Mouse (Mus musculus) forebrain, embryonic 16.5 days (tissue): ENCODE results near the gene Tanc1. TPM values are rescaled to one million over a fixed set of nuclear protein-coding genes. Genes with fewer than 3 reads are reported as not detected.

Experiments used
- ATAC-seq: fragments of 200-750 bp; cut with Nextera tagmentation; 2 replicates; pipeline ENCODE4 v1.8.0; 2017; ENCODE audit warnings: mild to moderate bottlenecking, moderate library complexity
- H3K27ac ChIP-seq: fragments of 300-500 bp; sonication (generic); 2 replicates; pipeline ENCODE4 v1.5.1; 2014; ENCODE audit warnings: low read length, control low read depth
- H3K27me3 ChIP-seq: fragments of 300-500 bp; sonication (generic); replicated peaks from 2 replicates; pipeline ENCODE4 v1.6.1; 2014; ENCODE audit warnings: low read length; ENCODE audit not compliant: control insufficient read depth, insufficient read depth
- H3K36me3 ChIP-seq: fragments of 300-500 bp; sonication (generic); 2 replicates; pipeline ENCODE4 v1.6.1; 2014; ENCODE audit not compliant: control insufficient read depth, insufficient read depth
- H3K4me1 ChIP-seq: fragments of 300-500 bp; sonication (generic); replicated peaks from 2 replicates; pipeline ENCODE4 v1.6.1; 2014; ENCODE audit warnings: low read length; ENCODE audit not compliant: control insufficient read depth, insufficient read depth
- H3K4me2 ChIP-seq: fragments of 300-500 bp; sonication (generic); 2 replicates; pipeline ENCODE4 v1.6.1; 2014; ENCODE audit warnings: mild to moderate bottlenecking, low read length, control low read depth
- H3K4me3 ChIP-seq: fragments of 300-500 bp; sonication (generic); replicated peaks from 2 replicates; pipeline ENCODE4 v1.5.1; 2014; ENCODE audit warnings: mild to moderate bottlenecking, low read length, control low read depth
- H3K9ac ChIP-seq: fragments of 300-500 bp; sonication (generic); replicated peaks from 2 replicates; pipeline ENCODE4 v1.6.1; 2014; ENCODE audit warnings: low read depth, low read length, control low read depth
- H3K9me3 ChIP-seq: fragments of 300-500 bp; sonication (generic); 2 replicates; pipeline ENCODE4 v1.6.1; 2016; ENCODE audit warnings: low read length; ENCODE audit not compliant: control insufficient read depth
- WGBS: fragments of 180-500 bp; shearing (Covaris S2); extraction: QIAGEN DNeasy Blood & Tissue Kit; methylation state at CpG from one replicate; pipeline ENCODE4 v1.1.7; 2014; 5-methylcytosine and 5-hydroxymethylcytosine counted together
- polyA plus RNA-seq: library from polyadenylated mRNA; unstranded; fragments of >200 nt; fragmentation: Nextera tagmentation; extraction: Ambion mirVana; gene quantifications from 2 replicates; pipeline ENCODE4 v1.2.1, GENCODE M21; 2015

Tanc1 gene
- polyA plus RNA-seq, 1 experiment from 2014 or later: 10.7 TPM

DNA sequence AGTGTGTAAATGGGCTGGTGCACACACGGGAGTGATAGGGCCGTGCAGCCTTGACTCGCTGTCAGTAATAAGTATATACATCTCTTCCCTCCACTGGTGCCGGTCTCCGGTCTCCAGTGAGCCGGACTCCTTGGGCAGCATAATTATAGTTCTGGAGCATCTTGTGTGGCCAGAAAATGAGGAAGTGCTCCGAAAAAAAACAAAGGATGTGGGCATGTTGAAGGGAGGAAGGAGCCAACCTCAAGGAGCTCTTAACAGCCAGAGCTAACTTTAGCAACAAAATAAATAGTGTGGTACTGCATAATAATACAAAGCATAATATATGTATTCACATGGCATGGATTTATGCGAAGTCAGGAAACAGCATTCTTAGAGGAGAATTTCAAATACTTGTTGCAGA lies 30.9 kb downstream of the Tanc1 start:
- H3K4me2 ChIP-seq: no peak overlapping the region
- H3K9me3 ChIP-seq: no peaks in the 10 kb centered on the region
- H3K4me3 ChIP-seq: no peak overlapping the region
- 87% methylated on average over 8 of the region's 8 CpGs for whole genome bisulfite sequencing
- no peak overlapping the region for H3K9ac ChIP-seq
- no peak overlapping the region for H3K27ac ChIP-seq
- no peaks in the 10 kb centered on the region for H3K27me3 ChIP-seq
- no peak for ATAC-seq
- H3K4me1 ChIP-seq: peaks cover 15% of the 10 kb centered on the region
- no peaks in the 10 kb centered on the region for H3K36me3 ChIP-seq

DNA sequence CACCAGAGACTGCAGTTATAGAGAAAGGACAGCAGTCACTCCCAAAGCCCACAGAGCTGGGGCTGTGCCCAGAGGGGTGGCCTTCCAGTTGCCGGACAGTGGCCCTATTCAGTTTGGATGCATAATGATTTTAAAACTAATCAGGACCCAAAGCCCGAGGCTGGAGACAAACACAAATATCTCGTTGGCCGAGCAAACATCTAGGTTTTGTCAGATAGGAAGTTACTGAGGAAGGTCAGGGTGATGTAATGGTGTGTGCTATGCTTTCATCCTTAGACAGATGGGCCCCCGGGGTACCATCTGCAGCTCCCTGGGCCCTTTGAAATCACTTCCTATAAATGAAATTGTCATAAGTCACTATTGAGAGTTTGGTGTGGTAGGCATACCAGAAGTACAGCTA lies 33.0 kb downstream of the Tanc1 start:
- peaks cover 22% of the 10 kb centered on the region for H3K4me1 ChIP-seq
- H3K36me3 ChIP-seq: no peaks in the 10 kb centered on the region
- ATAC-seq: no peak
- H3K27ac ChIP-seq: no peak overlapping the region
- H3K4me2 ChIP-seq: no peak overlapping the region
- H3K4me3 ChIP-seq: no peak overlapping the region
- WGBS: 30% methylated on average over 5 of the region's 5 CpGs
- H3K9ac ChIP-seq: no peak overlapping the region
- H3K27me3 ChIP-seq: no peaks in the 10 kb centered on the region
- H3K9me3 ChIP-seq: no peaks in the 10 kb centered on the region

DNA sequence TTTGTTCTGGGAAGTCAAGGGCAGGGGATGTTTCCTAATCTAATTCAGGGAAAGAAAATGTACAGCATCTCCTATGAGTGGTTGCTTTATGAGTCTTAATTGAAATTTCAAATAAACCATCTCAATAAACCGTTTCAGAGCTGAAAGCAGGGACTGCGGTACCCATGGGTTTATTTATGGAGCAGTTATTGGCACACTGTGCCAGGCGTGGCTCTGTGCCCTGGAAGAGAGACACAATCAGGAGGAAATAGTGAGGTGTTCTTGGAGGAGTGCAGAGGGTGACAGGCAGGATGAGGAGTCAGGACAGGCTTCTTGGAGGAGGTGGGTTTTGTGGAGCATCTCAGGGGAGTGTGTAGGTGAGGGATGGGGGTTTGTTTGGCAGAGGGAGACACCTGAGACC lies 33.7 kb downstream of the Tanc1 start:
- Histone ChIP-seq H3K4me1 (peaks cover 22% of the 10 kb centered on the region), H3K4me3 (no peak overlapping the region), H3K27me3 (no peaks in the 10 kb centered on the region), H3K27ac (no peak overlapping the region), H3K4me2 (no peak overlapping the region), H3K9me3 (no peaks in the 10 kb centered on the region), H3K9ac (no peak overlapping the region), H3K36me3 (no peaks in the 10 kb centered on the region)
- 29% methylated on average over 3 of the region's 3 CpGs for WGBS
- ATAC-seq: peak; percentile 51

DNA sequence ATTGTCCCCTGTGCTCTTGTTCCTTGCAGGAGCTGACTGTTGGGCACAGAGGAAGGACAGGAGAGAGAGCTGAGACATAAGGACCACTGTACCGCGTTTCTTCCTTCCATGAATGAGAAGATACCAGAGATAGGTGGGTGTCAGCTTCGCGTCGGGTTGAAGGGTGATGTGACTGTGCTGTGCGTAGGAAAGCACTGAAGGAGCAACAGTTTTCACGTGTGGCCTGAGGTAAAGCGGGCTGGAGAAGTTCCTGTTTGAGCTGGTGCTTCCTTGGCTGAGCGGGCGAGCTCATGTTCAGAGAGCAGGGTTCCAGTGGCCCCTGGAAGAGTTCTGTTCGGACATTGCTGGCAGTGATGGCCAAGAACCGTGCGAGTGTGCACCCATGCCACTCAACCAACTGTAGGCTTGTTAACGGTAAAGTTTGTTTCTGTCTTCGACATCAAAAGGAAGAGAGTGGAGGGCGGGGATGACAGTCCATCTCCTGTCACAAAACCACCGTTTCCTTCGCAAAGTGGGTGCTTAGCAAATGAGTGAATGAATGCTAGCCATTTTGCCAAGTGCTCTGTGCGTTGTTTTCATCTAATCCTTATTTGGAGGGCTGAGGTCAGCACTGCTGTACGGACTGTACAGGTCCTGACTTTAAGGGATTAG lies 35.0 kb downstream of the Tanc1 start:
- 81% methylated on average over 20 of the region's 20 CpGs for WGBS
- no peak for ATAC-seq
- Histone ChIP-seq H3K27me3 (no peaks in the 10 kb centered on the region), H3K9me3 (no peaks in the 10 kb centered on the region), H3K27ac (no peak overlapping the region), H3K4me2 (no peak overlapping the region), H3K4me3 (no peak overlapping the region), H3K4me1 (peaks cover 22% of the 10 kb centered on the region), H3K36me3 (no peaks in the 10 kb centered on the region), H3K9ac (no peak overlapping the region)

DNA sequence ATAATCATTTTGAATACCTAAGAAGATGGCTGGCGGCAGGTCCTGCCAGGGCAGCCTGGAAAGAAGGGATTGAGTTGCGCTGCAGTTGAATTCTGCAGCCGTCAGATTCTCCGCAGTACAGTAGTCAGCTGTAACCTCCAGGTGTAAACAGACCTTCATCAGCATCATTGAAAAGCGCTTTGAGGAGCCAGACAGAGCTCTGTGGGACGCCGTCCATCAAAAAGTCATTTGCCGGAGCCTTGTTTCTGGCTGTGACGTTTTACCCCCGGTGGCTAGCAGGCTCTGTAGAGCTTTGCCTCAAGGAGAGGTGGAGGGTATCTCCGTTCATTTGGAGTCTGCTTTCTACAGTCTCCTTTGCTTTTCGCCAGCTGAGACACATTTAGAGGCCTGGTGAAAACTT lies 36.6 kb downstream of the Tanc1 start:
- H3K27me3 ChIP-seq: no peaks in the 10 kb centered on the region
- no peaks in the 10 kb centered on the region for H3K36me3 ChIP-seq
- H3K4me3 ChIP-seq: no peak overlapping the region
- WGBS: 16% methylated on average over 12 of the region's 12 CpGs
- H3K4me1 ChIP-seq: peaks cover 27% of the 10 kb centered on the region
- H3K9me3 ChIP-seq: no peaks in the 10 kb centered on the region
- 0 out of 2 replicates have a peak, but pooled peaks have one; percentile 16 for ATAC-seq
- H3K27ac ChIP-seq: no peak overlapping the region
- H3K4me2 ChIP-seq: no peak overlapping the region
- no peak overlapping the region for H3K9ac ChIP-seq

DNA sequence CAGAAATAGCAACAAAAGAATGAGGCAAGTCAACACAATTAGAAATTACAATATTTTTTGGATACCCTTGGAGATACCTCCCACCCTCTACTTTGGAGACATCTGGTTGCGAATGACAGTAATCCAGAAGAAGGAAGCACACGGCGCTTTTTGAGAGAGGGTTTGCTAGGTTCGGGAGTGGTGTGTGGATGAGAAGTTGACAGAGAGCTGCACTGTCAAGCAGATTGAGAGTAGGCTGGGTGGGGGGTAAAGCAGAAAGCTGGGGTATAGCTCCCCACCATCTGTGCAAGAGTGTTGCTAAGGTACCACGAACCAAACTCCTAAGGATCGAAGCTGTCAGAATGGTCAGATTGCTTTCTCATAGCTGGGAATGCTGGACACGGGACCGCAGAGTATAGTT lies 40.0 kb downstream of the Tanc1 start:
- WGBS: 96% methylated on average over 8 of the region's 8 CpGs
- H3K27ac ChIP-seq: no peak overlapping the region
- no peaks in the 10 kb centered on the region for H3K36me3 ChIP-seq
- no peak for ATAC-seq
- H3K4me3 ChIP-seq: no peak overlapping the region
- no peak overlapping the region for H3K4me2 ChIP-seq
- peaks cover 28% of the 10 kb centered on the region for H3K4me1 ChIP-seq
- no peaks in the 10 kb centered on the region for H3K27me3 ChIP-seq
- H3K9ac ChIP-seq: no peak overlapping the region
- H3K9me3 ChIP-seq: no peaks in the 10 kb centered on the region

DNA sequence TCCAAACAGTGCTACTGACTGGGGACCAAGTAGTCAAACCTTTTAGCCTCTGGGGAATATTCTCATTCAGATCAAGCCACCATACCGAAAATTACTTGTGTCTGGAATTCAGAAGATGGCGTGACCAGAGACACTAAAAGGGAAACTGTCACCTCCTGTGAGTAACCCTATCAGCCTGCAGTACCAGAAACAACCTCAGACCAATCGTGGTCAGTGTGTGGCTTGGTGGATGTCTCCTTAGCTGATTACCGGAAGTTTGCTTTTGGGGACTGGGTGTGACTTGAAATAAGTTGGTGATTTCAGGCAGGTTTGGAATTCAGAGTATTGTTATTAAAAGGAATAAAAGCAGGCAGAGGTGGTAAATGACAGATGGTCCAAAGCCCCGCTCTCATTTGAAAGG lies 40.9 kb downstream of the Tanc1 start:
- no peaks in the 10 kb centered on the region for H3K9me3 ChIP-seq
- H3K27ac ChIP-seq: no peak overlapping the region
- no peak overlapping the region for H3K9ac ChIP-seq
- no peaks in the 10 kb centered on the region for H3K36me3 ChIP-seq
- H3K4me1 ChIP-seq: peaks cover 28% of the 10 kb centered on the region
- WGBS: 47% methylated on average over 5 of the region's 5 CpGs
- no peak overlapping the region for H3K4me2 ChIP-seq
- ATAC-seq: no peak
- no peak overlapping the region for H3K4me3 ChIP-seq
- H3K27me3 ChIP-seq: no peaks in the 10 kb centered on the region

DNA sequence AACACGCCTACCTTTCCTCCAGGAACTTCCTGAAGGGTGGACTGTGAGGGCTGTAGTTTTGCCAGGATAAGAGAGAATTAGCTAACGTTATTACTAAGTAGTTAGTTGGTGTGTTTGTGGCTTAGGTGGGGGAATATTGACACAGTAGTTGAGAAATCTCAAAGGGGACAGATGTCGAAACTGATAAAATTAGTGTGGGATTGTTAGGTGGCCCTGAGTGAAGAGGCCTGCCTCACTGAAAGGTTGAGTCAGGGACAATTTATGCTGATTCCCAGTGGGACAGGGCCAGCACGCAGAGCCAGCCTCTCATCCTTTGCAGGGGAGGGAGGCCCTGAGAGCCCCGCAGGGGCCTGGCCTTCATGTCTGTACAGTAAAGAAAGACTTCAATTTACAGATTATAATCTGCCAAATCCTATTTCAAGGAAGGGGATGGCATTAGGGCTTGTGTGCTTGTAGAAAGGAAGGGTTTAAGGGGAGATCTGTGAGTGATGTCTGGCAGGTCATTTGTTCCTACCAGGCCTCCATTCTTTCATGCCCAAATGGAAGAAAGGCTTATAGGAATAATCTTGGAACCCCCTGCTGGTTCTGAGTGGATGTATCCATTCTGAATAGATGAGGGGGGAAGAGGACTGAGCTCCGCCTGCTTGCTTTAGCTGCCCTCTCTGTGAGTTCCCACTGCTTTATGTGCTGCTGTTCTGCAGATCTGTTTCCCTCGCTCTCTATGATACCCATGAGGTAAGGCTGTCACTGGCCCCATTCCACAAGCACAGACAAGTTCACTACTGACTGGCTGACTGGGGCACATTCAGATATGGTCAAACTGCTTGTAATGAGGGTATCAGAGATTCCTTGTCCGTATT lies 41.7 kb downstream of the Tanc1 start:
- peaks cover 23% of the 10 kb centered on the region for H3K4me1 ChIP-seq
- H3K27me3 ChIP-seq: no peaks in the 10 kb centered on the region
- no peak overlapping the region for H3K9ac ChIP-seq
- no peak overlapping the region for H3K4me3 ChIP-seq
- ATAC-seq: peak; percentile 86
- no peaks in the 10 kb centered on the region for H3K36me3 ChIP-seq
- H3K27ac ChIP-seq: peak overlapping the region; percentile 5
- no peaks in the 10 kb centered on the region for H3K9me3 ChIP-seq
- 18% methylated on average over 8 of the region's 8 CpGs for WGBS
- H3K4me2 ChIP-seq: no peak overlapping the region

DNA sequence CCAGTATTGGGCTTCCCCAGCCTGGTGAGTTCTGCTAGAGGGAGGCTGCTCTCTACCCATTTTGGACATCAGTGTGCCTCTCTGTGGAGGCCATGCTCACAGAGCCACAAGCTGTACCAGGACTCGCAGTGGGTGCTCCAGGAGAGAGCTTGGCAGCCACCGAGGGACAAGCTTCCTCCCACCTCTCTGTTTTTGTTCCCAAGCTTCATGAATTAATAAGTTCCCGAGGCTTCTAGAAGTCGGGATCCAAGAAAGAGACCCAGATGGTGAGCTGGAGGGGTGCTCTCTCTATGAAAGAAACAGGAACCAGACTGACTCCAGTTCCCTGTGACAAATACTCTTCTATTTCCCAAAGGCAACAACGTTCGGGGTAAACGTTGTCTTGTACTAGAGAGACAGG lies 43.6 kb downstream of the Tanc1 start:
- no peak overlapping the region for H3K4me3 ChIP-seq
- H3K4me2 ChIP-seq: no peak overlapping the region
- H3K4me1 ChIP-seq: peaks cover 22% of the 10 kb centered on the region
- 18% methylated on average over 7 of the region's 7 CpGs for WGBS
- no peaks in the 10 kb centered on the region for H3K27me3 ChIP-seq
- H3K27ac ChIP-seq: no peak overlapping the region
- no peak overlapping the region for H3K9ac ChIP-seq
- H3K9me3 ChIP-seq: no peaks in the 10 kb centered on the region
- H3K36me3 ChIP-seq: no peaks in the 10 kb centered on the region
- peak; percentile 49 for ATAC-seq
